Mouse (Mus musculus) limb, embryonic 15.5 days (tissue): ENCODE data around the gene Acyp1. TPM values are rescaled to one million over a fixed set of nuclear protein-coding genes. Genes with fewer than 3 reads are reported as not detected.
A peak's percentile ranks its signal among the peaks of the same experiment; 100 is the strongest.

Source experiments
- ATAC-seq: fragments of 200-750 bp; cut with Nextera tagmentation; 2 replicates; pipeline ENCODE4 v1.8.0; 2017; ENCODE audit warnings: low read depth, moderate TSS enrichment; ENCODE audit not compliant: insufficient number of reproducible peaks, low FRiP score, low TSS enrichment
- H3K27ac ChIP-seq: fragments of 300-500 bp; sonication (generic); 2 replicates; pipeline ENCODE4 v1.5.1; 2015; ENCODE audit warnings: moderate library complexity, mild to moderate bottlenecking, inconsistent platforms
- H3K27me3 ChIP-seq: fragments of 300-500 bp; sonication (generic); 2 replicates; pipeline ENCODE4 v1.6.1; 2015; ENCODE audit warnings: inconsistent platforms
- H3K36me3 ChIP-seq: fragments of 300-500 bp; sonication (generic); 2 replicates; pipeline ENCODE4 v1.6.1; 2015; ENCODE audit warnings: inconsistent platforms
- H3K4me1 ChIP-seq: fragments of 300-500 bp; sonication (generic); 2 replicates; pipeline ENCODE4 v1.6.1; 2015; ENCODE audit warnings: inconsistent platforms
- H3K4me2 ChIP-seq: fragments of 300-500 bp; sonication (generic); 2 replicates; pipeline ENCODE4 v1.6.1; 2015; ENCODE audit warnings: mild to moderate bottlenecking, inconsistent platforms
- H3K4me3 ChIP-seq: fragments of 300-500 bp; sonication (generic); 2 replicates; pipeline ENCODE4 v1.5.1; 2015; ENCODE audit warnings: mild to moderate bottlenecking, inconsistent platforms
- H3K9ac ChIP-seq: fragments of 300-500 bp; sonication (generic); 2 replicates; pipeline ENCODE4 v1.6.1; 2015; ENCODE audit warnings: inconsistent platforms
- H3K9me3 ChIP-seq: fragments of 300-500 bp; sonication (generic); 2 replicates; pipeline ENCODE4 v1.6.1; 2016; ENCODE audit warnings: inconsistent platforms
- WGBS: fragments of 180-500 bp; shearing (Covaris S2); methylation state at CpG from one replicate; pipeline ENCODE4 v1.1.7; 2015; 5-methylcytosine and 5-hydroxymethylcytosine counted together
- polyA plus RNA-seq: library from polyadenylated mRNA; unstranded; fragments of >200 nt; fragmentation: Nextera tagmentation; extraction: Ambion mirVana; gene quantifications from 2 replicates; pipeline ENCODE4 v1.2.1, GENCODE M21; 2015

The Acyp1 gene
- polyA plus RNA-seq, 1 experiment from 2014 or later, result 42.0 TPM

DNA sequence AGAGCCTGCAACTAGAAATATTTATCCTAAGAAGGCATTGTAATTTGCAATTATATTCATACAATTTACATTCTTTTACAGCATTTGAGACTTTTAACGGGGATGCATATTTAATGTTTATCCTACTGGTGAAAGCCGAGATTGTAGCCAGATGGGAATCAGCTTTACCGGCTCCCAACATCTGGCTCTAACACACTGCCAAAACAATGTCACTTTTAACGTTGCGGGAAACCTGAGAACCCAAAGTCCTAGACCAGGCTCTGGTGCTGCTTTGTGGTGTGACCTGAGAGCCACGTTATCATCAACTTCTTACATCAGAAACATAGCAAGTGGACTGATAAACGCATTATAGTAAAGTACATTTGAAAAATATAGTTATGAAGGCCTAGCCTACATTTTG lies 23.3 kb downstream of the Acyp1 start:
- no peak for ATAC-seq
- WGBS, result 24% methylated on average over 7 of the region's 7 CpGs

DNA sequence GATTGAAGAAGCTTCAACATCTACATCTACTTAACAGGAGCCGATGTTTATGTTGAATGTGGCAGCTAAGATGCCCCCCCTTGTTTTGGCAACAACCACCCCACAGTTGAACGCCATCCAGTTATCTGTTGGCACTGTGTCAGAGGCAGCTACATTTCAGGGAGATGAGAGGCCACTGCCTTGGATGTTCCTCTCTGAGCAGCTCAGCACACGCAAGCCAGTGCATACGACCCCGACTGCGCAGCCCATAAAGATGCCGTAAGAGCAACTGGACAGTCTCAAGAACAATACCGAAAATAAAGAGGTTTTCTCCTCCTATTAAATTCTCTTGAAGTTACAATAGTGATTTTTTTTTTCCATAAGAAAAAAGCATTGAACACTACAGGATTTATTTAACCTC lies 23.7 kb downstream of the Acyp1 start:
- H3K27ac ChIP-seq, result peak overlapping the region; percentile 65; the same call in 1 of the 2 replicates
- H3K9me3 ChIP-seq, result no peaks in the 10 kb centered on the region
- no peak overlapping the region for H3K4me3 ChIP-seq
- H3K36me3 ChIP-seq, result no peaks in the 10 kb centered on the region
- no peak for ATAC-seq
- 36% methylated on average over 8 of the region's 8 CpGs for WGBS
- H3K4me1 ChIP-seq, result peaks cover 28% of the 10 kb centered on the region; the same call in 1 of the 2 replicates
- no peak overlapping the region for H3K9ac ChIP-seq
- H3K4me2 ChIP-seq, result no peak overlapping the region
- H3K27me3 ChIP-seq, result no peaks in the 10 kb centered on the region

More for the DNA sequence above, 23.3 kb downstream of the Acyp1 start:
- H3K27me3 ChIP-seq, result no peaks in the 10 kb centered on the region
- H3K4me3 ChIP-seq, result no peak overlapping the region
- H3K4me2 ChIP-seq, result no peak overlapping the region
- no peaks in the 10 kb centered on the region for H3K9me3 ChIP-seq
- no peaks in the 10 kb centered on the region for H3K36me3 ChIP-seq
- H3K27ac ChIP-seq, result peak overlapping the region; percentile 69
- H3K4me1 ChIP-seq, result peaks cover 30% of the 10 kb centered on the region; the same call in 1 of the 2 replicates
- H3K9ac ChIP-seq, result no peak overlapping the region

GRCm38 (mm10) chr12:85263190-85263589 lies 25.0 kb downstream of the Acyp1 start:
- H3K27me3 ChIP-seq, result no peaks in the 10 kb centered on the region
- H3K9me3 ChIP-seq, result no peaks in the 10 kb centered on the region
- H3K9ac ChIP-seq, result no peak overlapping the region
- ATAC-seq, result no peak
- H3K27ac ChIP-seq, result peak overlapping the region; percentile 76
- no peak overlapping the region for H3K4me2 ChIP-seq
- WGBS, result 47% methylated on average over 5 of the region's 5 CpGs
- peaks cover 22% of the 10 kb centered on the region; the same call in 1 of the 2 replicates for H3K4me1 ChIP-seq
- no peak overlapping the region for H3K4me3 ChIP-seq
- 0 out of 2 replicates have a peak, but pooled peaks cover 4% of the 10 kb centered on the region for H3K36me3 ChIP-seq

DNA sequence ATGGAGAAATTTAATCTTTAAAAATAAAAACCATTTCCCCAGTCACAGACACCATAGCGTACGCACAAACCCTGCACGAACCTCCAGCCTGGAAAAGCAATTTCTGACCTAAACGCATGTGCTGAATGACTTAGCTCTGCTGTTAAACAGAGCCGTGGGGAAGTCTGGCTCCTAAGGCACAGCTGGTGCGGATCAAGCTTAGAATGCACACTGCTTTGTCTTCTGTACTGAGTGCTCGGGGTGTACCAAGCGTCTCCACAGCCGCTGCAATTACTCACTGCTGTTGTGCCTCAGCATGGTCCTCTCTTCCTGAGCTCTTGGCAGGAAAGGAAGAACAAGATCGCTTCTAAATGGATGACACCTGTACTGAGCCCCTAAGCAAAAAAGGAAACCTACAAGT lies 25.7 kb downstream of the Acyp1 start:
- ATAC-seq, result peak; percentile 67; the same call in 1 of the 2 replicates
- Histone ChIP-seq H3K36me3 (0 out of 2 replicates have a peak, but pooled peaks cover 4% of the 10 kb centered on the region), H3K4me2 (no peak overlapping the region), H3K27ac (peak overlapping the region; percentile 76), H3K9ac (no peak overlapping the region), H3K4me3 (no peak overlapping the region), H3K4me1 (peaks cover 22% of the 10 kb centered on the region; the same call in 1 of the 2 replicates), H3K9me3 (no peaks in the 10 kb centered on the region), H3K27me3 (no peaks in the 10 kb centered on the region)
- WGBS, result 25% methylated on average over 10 of the region's 10 CpGs

DNA sequence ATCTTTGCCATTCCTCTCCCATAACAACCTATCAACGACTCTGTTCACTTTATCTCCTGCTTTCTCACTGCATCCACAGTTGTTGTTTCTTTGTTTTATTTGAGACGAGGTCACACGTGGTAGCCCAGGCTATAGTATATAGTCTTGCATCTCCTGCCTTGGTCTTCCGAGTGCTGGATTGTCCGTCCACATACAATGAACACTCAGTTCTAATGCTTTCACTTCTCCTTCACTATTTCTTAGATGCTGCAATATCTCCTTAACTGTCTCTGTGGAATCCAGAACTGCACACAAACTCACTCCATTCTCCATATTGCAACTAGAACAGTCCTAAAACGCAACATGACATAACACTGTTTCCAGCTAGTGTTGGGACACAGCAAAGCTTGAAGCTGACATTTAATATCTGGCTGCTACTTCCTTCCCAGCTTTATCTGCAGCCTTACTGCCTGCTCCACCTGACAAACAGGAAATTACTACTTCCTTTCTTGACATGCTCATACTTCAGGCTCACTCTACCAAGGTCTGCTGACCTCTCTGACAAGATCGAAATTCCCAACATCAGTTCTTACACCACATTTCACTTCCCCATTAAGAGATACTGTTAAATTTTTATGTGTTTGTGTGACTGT lies 31.1 kb downstream of the Acyp1 start:
- Histone ChIP-seq H3K27ac (peak overlapping the region; percentile 72), H3K9ac (no peak overlapping the region), H3K4me1 (peaks cover 6% of the 10 kb centered on the region), H3K4me3 (no peak overlapping the region), H3K27me3 (no peaks in the 10 kb centered on the region), H3K9me3 (no peaks in the 10 kb centered on the region), H3K4me2 (no peak overlapping the region), H3K36me3 (0 out of 2 replicates have a peak, but pooled peaks cover 4% of the 10 kb centered on the region)
- WGBS, result 74% methylated on average over 7 of the region's 7 CpGs
- no peak for ATAC-seq

GRCm38 (mm10) chr12:85256074-85256751 lies 32.0 kb downstream of the Acyp1 start:
- Histone ChIP-seq H3K9ac (no peak overlapping the region), H3K4me3 (no peak overlapping the region), H3K36me3 (0 out of 2 replicates have a peak, but pooled peaks cover 4% of the 10 kb centered on the region), H3K4me1 (peaks cover 6% of the 10 kb centered on the region), H3K27me3 (no peaks in the 10 kb centered on the region), H3K27ac (peak overlapping the region; percentile 72), H3K4me2 (no peak overlapping the region), H3K9me3 (no peaks in the 10 kb centered on the region)
- 53% methylated on average over 7 of the region's 7 CpGs for WGBS
- ATAC-seq, result no peak

DNA sequence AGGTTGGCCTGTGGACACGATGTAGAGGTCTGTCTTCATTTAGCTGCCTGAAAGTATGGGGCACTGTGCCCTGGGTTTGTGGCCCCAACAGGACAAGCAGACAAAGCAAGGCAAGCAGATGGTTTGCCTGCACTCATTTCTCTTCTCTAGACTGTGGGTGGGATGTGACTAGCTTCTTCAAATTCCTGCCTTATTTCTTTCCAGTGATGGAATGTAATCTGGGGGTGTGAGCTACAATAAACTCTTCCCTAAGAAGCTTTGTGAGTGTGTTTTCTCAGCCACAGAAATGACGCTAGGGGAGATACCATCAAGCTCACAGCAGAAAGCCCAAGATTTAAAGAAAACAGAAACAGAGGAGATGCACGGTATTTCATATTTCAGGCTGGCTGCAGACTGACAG lies 36.2 kb downstream of the Acyp1 start:
- no peak for ATAC-seq
- Histone ChIP-seq H3K4me2 (no peak overlapping the region), H3K4me1 (peaks cover 6% of the 10 kb centered on the region), H3K36me3 (peaks cover 7% of the 10 kb centered on the region; the same call in 1 of the 2 replicates), H3K9ac (no peak overlapping the region), H3K27me3 (no peaks in the 10 kb centered on the region), H3K4me3 (no peak overlapping the region), H3K9me3 (no peaks in the 10 kb centered on the region), H3K27ac (no peak overlapping the region)
- WGBS, result 73% methylated on average over 3 of the region's 3 CpGs

DNA sequence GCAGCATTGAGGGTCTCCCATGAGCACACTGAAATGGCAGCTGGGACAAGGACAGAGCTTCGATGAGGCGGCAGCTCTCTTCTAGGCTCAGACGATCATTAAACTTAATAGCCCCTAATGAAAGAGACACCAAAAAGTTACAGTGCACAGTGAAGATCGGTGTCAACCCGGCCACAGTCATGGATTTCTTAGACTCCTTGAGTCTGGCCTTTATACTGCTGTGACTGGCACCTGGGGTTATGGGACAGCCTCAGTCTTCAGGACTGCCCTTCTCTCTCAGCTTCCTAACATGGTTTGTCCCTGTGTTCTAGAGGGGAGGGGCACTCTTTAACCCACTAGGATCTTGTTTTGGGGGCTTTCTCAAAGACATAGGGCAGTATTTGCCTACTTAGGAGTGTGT lies 50.7 kb downstream of the Acyp1 start:
- WGBS, result 38% methylated on average over 5 of the region's 5 CpGs
- Histone ChIP-seq H3K36me3 (peaks cover 5% of the 10 kb centered on the region; the same call in 1 of the 2 replicates), H3K9me3 (no peaks in the 10 kb centered on the region), H3K27ac (no peak overlapping the region), H3K4me2 (no peak overlapping the region), H3K4me1 (peaks cover 6% of the 10 kb centered on the region; the same call in 1 of the 2 replicates), H3K4me3 (no peak overlapping the region), H3K27me3 (no peaks in the 10 kb centered on the region), H3K9ac (no peak overlapping the region)
- ATAC-seq, result no peak

DNA sequence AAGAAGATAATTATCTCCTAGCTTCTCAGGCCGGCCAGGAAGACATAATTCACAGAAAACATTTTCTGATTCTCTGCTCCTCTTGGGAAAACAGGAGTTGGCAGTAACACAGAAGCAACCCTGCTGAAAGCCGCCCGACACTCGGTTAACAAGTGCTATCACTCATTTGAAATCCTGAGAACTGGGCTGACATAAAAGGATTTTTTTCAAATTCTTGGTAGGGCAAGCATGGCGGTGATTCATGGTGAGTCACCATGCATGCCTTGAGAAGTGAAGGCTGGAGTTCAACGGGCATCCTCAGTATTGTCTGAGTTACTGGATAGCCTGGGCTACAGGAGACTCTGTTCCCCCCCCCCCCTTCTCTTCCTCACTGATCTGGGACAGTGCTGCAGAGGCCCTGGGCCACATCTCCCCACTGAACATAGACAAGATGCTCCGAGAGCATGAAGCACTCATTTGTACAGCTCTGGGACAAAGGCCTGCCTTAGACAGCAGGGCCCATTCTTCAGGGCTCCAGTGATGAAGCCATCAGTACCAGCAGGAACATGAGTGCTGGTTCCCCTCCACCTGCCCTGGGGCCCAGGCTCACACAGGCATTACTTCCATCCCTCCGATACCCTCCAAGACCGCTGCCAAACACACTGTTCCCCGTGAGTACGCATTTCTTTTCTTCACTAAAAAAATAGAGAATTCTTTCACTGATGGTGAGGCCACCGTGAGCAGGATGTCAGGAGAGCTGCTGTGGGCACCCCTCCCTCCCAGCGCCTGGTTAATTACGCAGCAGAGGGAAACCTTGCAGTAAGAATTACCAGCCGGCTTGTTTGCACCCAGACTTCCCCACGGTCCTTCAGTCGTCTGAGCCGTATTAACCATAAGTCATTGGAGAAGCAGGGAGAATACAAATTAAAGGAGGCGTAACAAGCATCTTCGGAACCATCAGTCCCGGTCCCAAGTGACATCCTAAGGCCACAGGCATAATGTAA lies 54.6 kb downstream of the Acyp1 start:
- H3K9ac ChIP-seq, result no peak overlapping the region
- peaks cover 11% of the 10 kb centered on the region; the same call in 1 of the 2 replicates for H3K4me1 ChIP-seq
- H3K9me3 ChIP-seq, result no peaks in the 10 kb centered on the region
- 63% methylated on average over 21 of the region's 21 CpGs for WGBS
- peaks cover 5% of the 10 kb centered on the region; the same call in 1 of the 2 replicates for H3K36me3 ChIP-seq
- no peak overlapping the region for H3K4me2 ChIP-seq
- H3K27me3 ChIP-seq, result no peaks in the 10 kb centered on the region
- H3K27ac ChIP-seq, result no peak overlapping the region
- ATAC-seq, result no peak
- no peak overlapping the region for H3K4me3 ChIP-seq

- H3K9me3 ChIP-seq, result no peaks in the 10 kb centered on the region
- H3K4me1 ChIP-seq, result peaks cover 9% of the 10 kb centered on the region; the same call in 1 of the 2 replicates
- no peaks in the 10 kb centered on the region for H3K27me3 ChIP-seq
- peaks cover 41% of the 10 kb centered on the region for H3K36me3 ChIP-seq
- H3K4me3 ChIP-seq, result no peak overlapping the region
- WGBS, result 57% methylated on average over 15 of the region's 15 CpGs
- peak overlapping the region; percentile 50; the same call in 1 of the 2 replicates for H3K27ac ChIP-seq
- no peak overlapping the region for H3K9ac ChIP-seq
- ATAC-seq, result no peak
- no peak overlapping the region for H3K4me2 ChIP-seq
Measured at GRCm38 (mm10) chr12:85227876-85228599, 60.2 kb downstream of the Acyp1 start.

GRCm38 (mm10) chr12:85227227-85227626 lies 61.0 kb downstream of the Acyp1 start:
- peak; percentile 80; the same call in 1 of the 2 replicates for ATAC-seq
- no peaks in the 10 kb centered on the region for H3K9me3 ChIP-seq
- no peak overlapping the region for H3K9ac ChIP-seq
- H3K4me3 ChIP-seq, result no peak overlapping the region
- H3K36me3 ChIP-seq, result peaks cover 49% of the 10 kb centered on the region
- H3K27me3 ChIP-seq, result no peaks in the 10 kb centered on the region
- H3K4me2 ChIP-seq, result no peak overlapping the region
- H3K27ac ChIP-seq, result no peak overlapping the region
- peaks cover 9% of the 10 kb centered on the region; the same call in 1 of the 2 replicates for H3K4me1 ChIP-seq
- WGBS, result 35% methylated on average over 7 of the region's 7 CpGs
